Comparison of ENCODE assay signal across 29 mouse cellular contexts in genomic region chr2:92350686-92351085, GRCm38 (mm10). TPM values are rescaled to one million over a fixed set of nuclear protein-coding genes. Genes with fewer than 3 reads are reported as not detected.
DNase-seq lines count a peak whose midpoint lies in the region; ATAC-seq and TF ChIP-seq lines count a peak whose summit lies in the region.
"Had no signal": no experiment of that assay in that cellular context is flagged by ENCODE, and none has a peak within 500 bp of the region (broad histone marks: within the 10 kb centered on the region; RNA-seq: fewer than 3 reads in every experiment).

No protein-coding gene starts in this region.

- H3K9ac ChIP-seq in kidney, embryonic 15.5 days: no peak overlapping the region
- H3K9ac ChIP-seq in liver, embryonic 16.5 days (ENCODE audit: low read depth, low read length): no peak overlapping the region
- H3K9ac ChIP-seq in liver, embryonic 11.5 days (ENCODE audit: low read depth, low read length): no peak overlapping the region
- H3K9ac ChIP-seq: forebrain, embryonic 13.5 days; heart, embryonic 15.5 days; hindbrain, embryonic 12.5 days; limb, embryonic 13.5 days had no signal

- H3K4me2 ChIP-seq in kidney, embryonic 15.5 days: no peak overlapping the region
- H3K4me2 ChIP-seq in liver, embryonic 16.5 days (ENCODE audit: low read depth, low read length): no peak overlapping the region
- no peak overlapping the region for H3K4me2 ChIP-seq in liver, embryonic 11.5 days
- H3K4me2 ChIP-seq: forebrain, embryonic 13.5 days; heart, embryonic 15.5 days; hindbrain, embryonic 12.5 days; limb, embryonic 13.5 days had no signal

- no peak for TF ChIP-seq CTCF in kidney, adult 2 months (conservative IDR thresholded peaks at IDR 0.05; ENCODE audit: insufficient read depth, insufficient read length, low read depth, low read length)

- no peak for ATAC-seq in kidney, embryonic 15.5 days (replicated peaks; ENCODE audit: low FRiP score)
- peak; percentile 63 for ATAC-seq in liver, embryonic 16.5 days (ENCODE audit: low read depth)
- ATAC-seq in liver, embryonic 11.5 days (replicated peaks; ENCODE audit: low FRiP score): no peak
- ATAC-seq: forebrain, embryonic 13.5 days; hindbrain, postnatal 0 days; intestine, embryonic 16.5 days; lung, postnatal 0 days had no signal

- H3K4me3 ChIP-seq in kidney, embryonic 15.5 days (replicated peaks): no peak overlapping the region
- no peak overlapping the region for H3K4me3 ChIP-seq in kidney, adult 2 months (ENCODE audit: insufficient read depth, low read depth, low read length)
- no peak overlapping the region for H3K4me3 ChIP-seq in liver, embryonic 16.5 days (ENCODE audit: low read depth, low read length)
- no peak overlapping the region for H3K4me3 ChIP-seq in liver, embryonic 11.5 days (ENCODE audit: low read depth, low read length)
- H3K4me3 ChIP-seq: forebrain, embryonic 13.5 days; heart, embryonic 10.5 days; heart, embryonic 15.5 days; hindbrain, embryonic 12.5 days; layer of hippocampus, adult 2 months; left cerebral cortex, adult 2 months; limb, embryonic 13.5 days had no signal

- no peaks in the 10 kb centered on the region for H3K9me3 ChIP-seq in kidney, embryonic 15.5 days (replicated peaks)
- no peaks in the 10 kb centered on the region for H3K9me3 ChIP-seq in liver, embryonic 16.5 days (replicated peaks; ENCODE audit: control insufficient read depth, low read length)
- H3K9me3 ChIP-seq in liver, embryonic 11.5 days (ENCODE audit: control insufficient read depth, low read length): no peaks in the 10 kb centered on the region
- H3K9me3 ChIP-seq: forebrain, embryonic 13.5 days; G1E; heart, embryonic 10.5 days; heart, embryonic 15.5 days; hindbrain, embryonic 12.5 days; limb, embryonic 13.5 days had no signal

- H3K4me1 ChIP-seq in kidney, embryonic 15.5 days: peaks cover 19% of the 10 kb centered on the region
- H3K4me1 ChIP-seq in kidney, adult 2 months (ENCODE audit: control insufficient read depth, insufficient read depth, low read length): peaks cover 5% of the 10 kb centered on the region; the same call in 1 of the 2 replicates
- no peaks in the 10 kb centered on the region; the same call in 1 of the 2 replicates for H3K4me1 ChIP-seq in liver, embryonic 16.5 days (ENCODE audit: control insufficient read depth, low read depth, low read length)
- H3K4me1 ChIP-seq in liver, embryonic 11.5 days (replicated peaks; ENCODE audit: control insufficient read depth, insufficient read depth, low read length): no peaks in the 10 kb centered on the region
- H3K4me1 ChIP-seq: hindbrain, embryonic 12.5 days; limb, embryonic 13.5 days had no signal

- H3K36me3 ChIP-seq in kidney, embryonic 15.5 days: peaks cover 69% of the 10 kb centered on the region
- H3K36me3 ChIP-seq in kidney, adult 2 months (ENCODE audit: control insufficient read depth, insufficient read depth, low read length): no peaks in the 10 kb centered on the region; the same call in 1 of the 2 replicates
- no peaks in the 10 kb centered on the region for H3K36me3 ChIP-seq in liver, embryonic 16.5 days (ENCODE audit: control insufficient read depth, insufficient read depth)
- H3K36me3 ChIP-seq in liver, embryonic 11.5 days (ENCODE audit: control insufficient read depth, insufficient read depth, low read length): peaks cover 8% of the 10 kb centered on the region; the same call in 1 of the 2 replicates

- no peaks in the 10 kb centered on the region for H3K27me3 ChIP-seq in kidney, embryonic 15.5 days
- H3K27me3 ChIP-seq in kidney, adult 2 months (replicated peaks; ENCODE audit: control insufficient read depth, insufficient read depth, low read length): no peaks in the 10 kb centered on the region
- no peaks in the 10 kb centered on the region for H3K27me3 ChIP-seq in liver, embryonic 16.5 days (ENCODE audit: control insufficient read depth, insufficient read depth, low read depth, low read length)
- H3K27me3 ChIP-seq in liver, embryonic 11.5 days (replicated peaks; ENCODE audit: control insufficient read depth, insufficient read depth, low read length): no peaks in the 10 kb centered on the region
- H3K27me3 ChIP-seq: forebrain, embryonic 13.5 days; heart, embryonic 15.5 days; hindbrain, embryonic 12.5 days; limb, embryonic 13.5 days had no signal

- H3K27ac ChIP-seq in kidney, embryonic 15.5 days: peak overlapping the region; percentile 37
- no peak overlapping the region for H3K27ac ChIP-seq in kidney, adult 2 months (ENCODE audit: insufficient read depth, low read depth, low read length)
- H3K27ac ChIP-seq in liver, embryonic 16.5 days (ENCODE audit: low read length): peak overlapping the region; percentile 49; the same call in 1 of the 2 replicates
- no peak overlapping the region for H3K27ac ChIP-seq in liver, embryonic 11.5 days (ENCODE audit: low read depth, low read length)
- H3K27ac ChIP-seq: forebrain, embryonic 13.5 days; heart, embryonic 15.5 days; hindbrain, embryonic 12.5 days; limb, embryonic 13.5 days had no signal

- WGBS in kidney, embryonic 15.5 days: 28% methylated on average over 5 of the region's 5 CpGs
- WGBS in kidney, adult 2 months: 62% methylated on average over 5 of the region's 5 CpGs
- WGBS in liver, embryonic 16.5 days (ENCODE audit: insufficient replicate concordance): 47% methylated on average over 5 of the region's 5 CpGs
- 59% methylated on average over 5 of the region's 5 CpGs for WGBS in liver, embryonic 11.5 days

- TF ChIP-seq POLR2A in kidney, adult 2 months (IDR thresholded peaks at IDR 0.05; ENCODE audit: low read depth, low read length): no peak

- peak; percentile 72 for DNase-seq in adrenal gland, adult 2 months
- no peak for DNase-seq in adrenal gland, postnatal 4 days (ENCODE audit: low spot score in 2 of 2)
- DNase-seq in kidney, adult 2 months: no peak
- DNase-seq in liver, embryonic 11.5 days (ENCODE audit: low spot score): no peak
- DNase-seq in yolk sac, embryonic 10.5 days (ENCODE audit: low spot score): peak; percentile 60
- no peak for DNase-seq in urinary bladder, postnatal 36 days (ENCODE audit: low spot score in 2 of 2)
- DNase-seq: cerebellum, adult 18-20 months; cerebellum, postnatal 10 days; gastrocnemius, postnatal 25 days; heart, adult 11 months; heart, postnatal 36 days; kidney, postnatal 14 days; lung, adult 18-20 months; midbrain, embryonic 14.5 days had no signal

RNA-seq across cellular contexts. Expression of gene Pex16, which starts 23.8 kb away (rescaled TPM):
- 100 to 1,000 TPM; 102 to 212 TPM for total RNA-seq in adrenal gland, adult 2 months (2021)
- polyA plus RNA-seq in adrenal gland, adult 2 months (2012; rRNA removed): 199 and 254 TPM in 2 replicates
- 100 to 1,000 TPM; 133 to 150 TPM for total RNA-seq in adrenal gland, postnatal 4 days (2021)
- 24.7 and 29.5 TPM in 2 replicates for polyA plus RNA-seq in kidney, embryonic 15.5 days (2015; fragmentation: Nextera tagmentation; extraction: Ambion mirVana)
- 81.9 and 92.5 TPM in 2 replicates for polyA plus RNA-seq in kidney, adult 2 months (2012; rRNA removed)
- polyA plus RNA-seq in liver, embryonic 16.5 days (2015; fragmentation: Nextera tagmentation; extraction: Ambion mirVana): 23.7 and 24.6 TPM in 2 replicates
- polyA plus RNA-seq in liver, embryonic 11.5 days (2014; fragmentation: Nextera tagmentation; extraction: Ambion mirVana): 26.3 and 29.3 TPM in 2 replicates

RNA-seq across cellular contexts. Expression of gene Large2, which starts 24.0 kb away (rescaled TPM):
- total RNA-seq in adrenal gland, adult 2 months (2021): 1 to 10 TPM in 1 of 2 experiments, under 1 TPM in 1; 0.45 to 1.4 TPM
- 1.3 and 2.2 TPM in 2 replicates for polyA plus RNA-seq in adrenal gland, adult 2 months (2012; rRNA removed)
- 10 to 100 TPM in 1 of 2 experiments, 1 to 10 TPM in 1; 4.7 to 12.0 TPM for total RNA-seq in adrenal gland, postnatal 4 days (2021)
- polyA plus RNA-seq in kidney, embryonic 15.5 days (2015; fragmentation: Nextera tagmentation; extraction: Ambion mirVana): 26.0 and 29.5 TPM in 2 replicates
- polyA plus RNA-seq in kidney, adult 2 months (2012; rRNA removed): 54.1 and 70.7 TPM in 2 replicates
- polyA plus RNA-seq in liver, embryonic 16.5 days (2015; fragmentation: Nextera tagmentation; extraction: Ambion mirVana): 2.5 and 3.5 TPM in 2 replicates
- polyA plus RNA-seq in liver, embryonic 11.5 days (2014; fragmentation: Nextera tagmentation; extraction: Ambion mirVana): 4.2 and 5.4 TPM in 2 replicates
- total RNA-seq: heart, postnatal 36 days; monocyte, adult 5-6 weeks had no signal
- polyA plus RNA-seq: G1E had no signal

RNA-seq across cellular contexts. Expression of gene 1700029I15Rik, which starts 31.7 kb away (rescaled TPM):
- 10 to 100 TPM in 1 of 2 experiments, 1 to 10 TPM in 1; 4.9 to 14.6 TPM for total RNA-seq in adrenal gland, adult 2 months (2021)
- 10.5 and 15.0 TPM in 2 replicates for polyA plus RNA-seq in adrenal gland, adult 2 months (2012; rRNA removed)
- total RNA-seq in adrenal gland, postnatal 4 days (2021): 10 to 100 TPM; 13.8 to 13.9 TPM
- 3.2 and 3.4 TPM in 2 replicates for polyA plus RNA-seq in kidney, embryonic 15.5 days (2015; fragmentation: Nextera tagmentation; extraction: Ambion mirVana)
- 4.3 and 5.3 TPM in 2 replicates for polyA plus RNA-seq in kidney, adult 2 months (2012; rRNA removed)
- 1.1 and 1.5 TPM in 2 replicates for polyA plus RNA-seq in liver, embryonic 16.5 days (2015; fragmentation: Nextera tagmentation; extraction: Ambion mirVana)
- 0.81 and 1.7 TPM in 2 replicates for polyA plus RNA-seq in liver, embryonic 11.5 days (2014; fragmentation: Nextera tagmentation; extraction: Ambion mirVana)

RNA-seq across cellular contexts. Expression of gene Mapk8ip1, which starts 50.4 kb away (rescaled TPM):
- 10 to 100 TPM; 30.2 to 34.9 TPM for total RNA-seq in adrenal gland, adult 2 months (2021)
- polyA plus RNA-seq in adrenal gland, adult 2 months (2012; rRNA removed): 60.9 and 67.1 TPM in 2 replicates
- 10 to 100 TPM; 48.9 to 52.3 TPM for total RNA-seq in adrenal gland, postnatal 4 days (2021)
- 32.1 and 34.9 TPM in 2 replicates for polyA plus RNA-seq in kidney, embryonic 15.5 days (2015; fragmentation: Nextera tagmentation; extraction: Ambion mirVana)
- polyA plus RNA-seq in kidney, adult 2 months (2012; rRNA removed): 41.5 and 49.3 TPM in 2 replicates
- 1.2 and 1.8 TPM in 2 replicates for polyA plus RNA-seq in liver, embryonic 16.5 days (2015; fragmentation: Nextera tagmentation; extraction: Ambion mirVana)
- 4.9 and 6.3 TPM in 2 replicates for polyA plus RNA-seq in liver, embryonic 11.5 days (2014; fragmentation: Nextera tagmentation; extraction: Ambion mirVana)
- total RNA-seq: common myeloid progenitor, adult 5-6 weeks; monocyte, adult 5-6 weeks had no signal

Comparison
In these comparisons a context has a peak if more than half of its experiments do, and no peak if none do; other contexts are left out.
1. DNase-seq: peak in adrenal gland, adult 2 months (single experiment) and yolk sac, embryonic 10.5 days (single experiment); none in adrenal gland, postnatal 4 days (0 of 2), kidney, adult 2 months (single experiment), liver, embryonic 11.5 days (single experiment) and urinary bladder, postnatal 36 days (0 of 2).
2. H3K27ac ChIP-seq: peak in kidney, embryonic 15.5 days (single experiment) and liver, embryonic 16.5 days (single experiment); none in kidney, adult 2 months (single experiment) and liver, embryonic 11.5 days (single experiment).